Mouse (Mus musculus) liver, embryonic 14.5 days (tissue): ENCODE measurements at regions not wholly inside any gene's neighbourhood (a gene's known extent, or its start where the extent isn't known, plus 50 kb on each side); places are given as distances from the start of the nearest gene placed in this dataset.

Source experiments
- CTCF ChIP-seq: IDR thresholded peaks from 2 replicates; pipeline ENCODE4 v1.5.1; 2016; ENCODE audit warnings: antibody characterized with exemption, low read depth, control low read depth
- EP300 ChIP-seq: IDR thresholded peaks from 2 replicates; pipeline ENCODE4 v1.6.1; 2016; ENCODE audit warnings: antibody characterized with exemption, low read depth

GRCm38 (mm10) chr11:82612026-82612425 lies 152.1 kb downstream of the Cct6b start:
- TF ChIP-seq CTCF (peak; percentile 33; the same call in 1 of the 2 replicates), EP300 (no peak)
